Mouse (Mus musculus) midbrain, embryonic 12.5 days (tissue): ENCODE results near the gene Nfatc2. TPM values are rescaled to one million over a fixed set of nuclear protein-coding genes. Genes with fewer than 3 reads are reported as not detected.

Experiments
- ATAC-seq: fragments of 200-750 bp; cut with Nextera tagmentation; 2 replicates; pipeline ENCODE4 v1.8.0; 2017; ENCODE audit warnings: low read depth, moderate TSS enrichment, moderate library complexity; ENCODE audit not compliant: low FRiP score
- H3K27ac ChIP-seq: fragments of 300-500 bp; sonication (generic); replicated peaks from 2 replicates; pipeline ENCODE4 v1.5.1; 2016; ENCODE audit warnings: mild to moderate bottlenecking
- H3K27me3 ChIP-seq: fragments of 300-500 bp; sonication (generic); 2 replicates; pipeline ENCODE4 v1.6.1; 2016; ENCODE audit warnings: mild to moderate bottlenecking
- H3K36me3 ChIP-seq: fragments of 300-500 bp; sonication (generic); 2 replicates; pipeline ENCODE4 v1.6.1; 2016
- H3K4me1 ChIP-seq: fragments of 300-500 bp; sonication (generic); 2 replicates; pipeline ENCODE4 v1.6.1; 2016
- H3K4me2 ChIP-seq: fragments of 300-500 bp; sonication (generic); replicated peaks from 2 replicates; pipeline ENCODE4 v1.6.1; 2016; ENCODE audit warnings: mild to moderate bottlenecking, moderate library complexity
- H3K4me3 ChIP-seq: fragments of 300-500 bp; sonication (generic); 2 replicates; pipeline ENCODE4 v1.5.1; 2016; ENCODE audit warnings: mild to moderate bottlenecking
- H3K9ac ChIP-seq: fragments of 300-500 bp; sonication (generic); replicated peaks from 2 replicates; pipeline ENCODE4 v1.6.1; 2016; ENCODE audit warnings: mild to moderate bottlenecking, moderate library complexity
- H3K9me3 ChIP-seq: fragments of 300-500 bp; sonication (generic); 2 replicates; pipeline ENCODE4 v1.6.1; 2016; ENCODE audit warnings: mild to moderate bottlenecking
- WGBS: fragments of 180-500 bp; shearing (Covaris S2); methylation state at CpG from one replicate; pipeline ENCODE4 v1.1.7; 2016; 5-methylcytosine and 5-hydroxymethylcytosine counted together
- polyA plus RNA-seq: library from polyadenylated mRNA; unstranded; fragments of >200 nt; fragmentation: Nextera tagmentation; extraction: Ambion mirVana; gene quantifications from 2 replicates; pipeline ENCODE4 v1.2.1, GENCODE M21; 2016

Gene Nfatc2
- polyA plus RNA-seq, 1 experiment from 2014 or later: 1.5 TPM

- no peak for ATAC-seq
- 82% methylated on average over 6 of the region's 6 CpGs for WGBS
- no peaks in the 10 kb centered on the region for H3K27me3 ChIP-seq
- H3K27ac ChIP-seq: no peak overlapping the region
- no peaks in the 10 kb centered on the region for H3K9me3 ChIP-seq
- H3K4me1 ChIP-seq: no peaks in the 10 kb centered on the region
- no peaks in the 10 kb centered on the region for H3K36me3 ChIP-seq
- no peak overlapping the region for H3K9ac ChIP-seq
- H3K4me2 ChIP-seq: no peak overlapping the region
- H3K4me3 ChIP-seq: no peak overlapping the region
These were observed 101.2 kb downstream of the Nfatc2 start for GRCm38 (mm10) chr2:168500244-168500643.

- ATAC-seq: no peak
- no peaks in the 10 kb centered on the region for H3K27me3 ChIP-seq
- WGBS: 87% methylated on average over 7 of the region's 7 CpGs
- no peak overlapping the region for H3K4me3 ChIP-seq
- no peaks in the 10 kb centered on the region for H3K36me3 ChIP-seq
- no peak overlapping the region for H3K27ac ChIP-seq
- H3K9me3 ChIP-seq: no peaks in the 10 kb centered on the region
- no peaks in the 10 kb centered on the region for H3K4me1 ChIP-seq
- H3K9ac ChIP-seq: no peak overlapping the region
- no peak overlapping the region for H3K4me2 ChIP-seq
These were observed 109.7 kb downstream of the Nfatc2 start for GRCm38 (mm10) chr2:168491791-168492190.

GRCm38 (mm10) chr2:168489953-168490352, 111.5 kb downstream of the Nfatc2 start:
- Histone ChIP-seq H3K4me1 (no peaks in the 10 kb centered on the region), H3K36me3 (no peaks in the 10 kb centered on the region), H3K4me2 (no peak overlapping the region), H3K4me3 (no peak overlapping the region), H3K27me3 (no peaks in the 10 kb centered on the region), H3K9ac (no peak overlapping the region), H3K9me3 (no peaks in the 10 kb centered on the region), H3K27ac (no peak overlapping the region)
- WGBS: 88% methylated on average over 13 of the region's 13 CpGs
- no peak for ATAC-seq

- WGBS: 83% methylated on average over 11 of the region's 11 CpGs
- no peak overlapping the region for H3K4me2 ChIP-seq
- no peak overlapping the region for H3K27ac ChIP-seq
- no peaks in the 10 kb centered on the region for H3K27me3 ChIP-seq
- no peak for ATAC-seq
- no peaks in the 10 kb centered on the region for H3K36me3 ChIP-seq
- H3K9ac ChIP-seq: no peak overlapping the region
- no peaks in the 10 kb centered on the region for H3K4me1 ChIP-seq
- no peak overlapping the region for H3K4me3 ChIP-seq
- no peaks in the 10 kb centered on the region for H3K9me3 ChIP-seq
These were observed 113.1 kb downstream of the Nfatc2 start for GRCm38 (mm10) chr2:168488158-168488925.

- no peaks in the 10 kb centered on the region for H3K9me3 ChIP-seq
- H3K4me2 ChIP-seq: no peak overlapping the region
- no peak overlapping the region for H3K4me3 ChIP-seq
- no peak overlapping the region for H3K9ac ChIP-seq
- no peak for ATAC-seq
- no peaks in the 10 kb centered on the region for H3K4me1 ChIP-seq
- H3K27me3 ChIP-seq: no peaks in the 10 kb centered on the region
- H3K27ac ChIP-seq: no peak overlapping the region
- WGBS: 87% methylated on average over 14 of the region's 14 CpGs
- H3K36me3 ChIP-seq: no peaks in the 10 kb centered on the region
These were observed 120.3 kb downstream of the Nfatc2 start for GRCm38 (mm10) chr2:168481121-168481520.

- 80% methylated on average over 6 of the region's 6 CpGs for WGBS
- Histone ChIP-seq H3K9me3 (no peaks in the 10 kb centered on the region), H3K27me3 (no peaks in the 10 kb centered on the region), H3K4me2 (no peak overlapping the region), H3K27ac (no peak overlapping the region), H3K9ac (no peak overlapping the region), H3K4me1 (no peaks in the 10 kb centered on the region), H3K4me3 (no peak overlapping the region), H3K36me3 (no peaks in the 10 kb centered on the region)
- no peak for ATAC-seq
These were observed 120.8 kb downstream of the Nfatc2 start for GRCm38 (mm10) chr2:168480692-168481091.

- H3K4me3 ChIP-seq: no peak overlapping the region
- H3K9me3 ChIP-seq: no peaks in the 10 kb centered on the region
- no peak overlapping the region for H3K9ac ChIP-seq
- H3K27ac ChIP-seq: no peak overlapping the region
- H3K36me3 ChIP-seq: no peaks in the 10 kb centered on the region
- H3K27me3 ChIP-seq: 0 out of 2 replicates have a peak, but pooled peaks cover 5% of the 10 kb centered on the region
- 81% methylated on average over 15 of the region's 15 CpGs for WGBS
- ATAC-seq: no peak
- no peaks in the 10 kb centered on the region for H3K4me1 ChIP-seq
- no peak overlapping the region for H3K4me2 ChIP-seq
These were observed 121.5 kb downstream of the Nfatc2 start for GRCm38 (mm10) chr2:168479930-168480329.

GRCm38 (mm10) chr2:168478431-168478830, 123.0 kb downstream of the Nfatc2 start:
- Histone ChIP-seq H3K9me3 (no peaks in the 10 kb centered on the region), H3K4me3 (no peak overlapping the region), H3K4me1 (no peaks in the 10 kb centered on the region), H3K27ac (no peak overlapping the region), H3K9ac (no peak overlapping the region), H3K4me2 (no peak overlapping the region), H3K27me3 (peaks cover 12% of the 10 kb centered on the region; the same call in 1 of the 2 replicates), H3K36me3 (no peaks in the 10 kb centered on the region)
- 75% methylated on average over 7 of the region's 7 CpGs for WGBS
- ATAC-seq: no peak

GRCm38 (mm10) chr2:168473496-168473895, 128.0 kb downstream of the Nfatc2 start:
- no peak for ATAC-seq
- H3K27me3 ChIP-seq: peaks cover 21% of the 10 kb centered on the region
- no peaks in the 10 kb centered on the region for H3K9me3 ChIP-seq
- no peaks in the 10 kb centered on the region for H3K36me3 ChIP-seq
- H3K4me2 ChIP-seq: no peak overlapping the region
- no peak overlapping the region for H3K4me3 ChIP-seq
- peaks cover 8% of the 10 kb centered on the region; the same call in 1 of the 2 replicates for H3K4me1 ChIP-seq
- WGBS: 67% methylated on average over 9 of the region's 9 CpGs
- H3K27ac ChIP-seq: no peak overlapping the region
- H3K9ac ChIP-seq: no peak overlapping the region

GRCm38 (mm10) chr2:168472899-168473298, 128.6 kb downstream of the Nfatc2 start:
- ATAC-seq: peak; percentile 47; the same call in 1 of the 2 replicates
- Histone ChIP-seq H3K4me3 (peak overlapping the region; percentile 30), H3K9me3 (no peaks in the 10 kb centered on the region), H3K4me1 (peaks cover 8% of the 10 kb centered on the region; the same call in 1 of the 2 replicates), H3K9ac (no peak overlapping the region; the same call in 1 of the 2 replicates), H3K36me3 (no peaks in the 10 kb centered on the region), H3K4me2 (peak overlapping the region; percentile 55), H3K27ac (no peak overlapping the region), H3K27me3 (peaks cover 21% of the 10 kb centered on the region)
- 6% methylated on average over 16 of the region's 16 CpGs for WGBS

- peaks cover 14% of the 10 kb centered on the region; the same call in 1 of the 2 replicates for H3K4me1 ChIP-seq
- WGBS: 11% methylated on average over 4 of the region's 4 CpGs
- H3K36me3 ChIP-seq: no peaks in the 10 kb centered on the region
- H3K4me2 ChIP-seq: no peak overlapping the region
- H3K27me3 ChIP-seq: peaks cover 10% of the 10 kb centered on the region; the same call in 1 of the 2 replicates
- H3K27ac ChIP-seq: no peak overlapping the region
- H3K9ac ChIP-seq: no peak overlapping the region
- no peak for ATAC-seq
- no peaks in the 10 kb centered on the region for H3K9me3 ChIP-seq
- H3K4me3 ChIP-seq: no peak overlapping the region
These were observed 132.4 kb downstream of the Nfatc2 start for GRCm38 (mm10) chr2:168469032-168469431.

GRCm38 (mm10) chr2:168467166-168467565, 134.3 kb downstream of the Nfatc2 start:
- Histone ChIP-seq H3K27me3 (peaks cover 3% of the 10 kb centered on the region; the same call in 1 of the 2 replicates), H3K36me3 (no peaks in the 10 kb centered on the region), H3K4me3 (no peak overlapping the region), H3K27ac (no peak overlapping the region), H3K4me1 (peaks cover 5% of the 10 kb centered on the region; the same call in 1 of the 2 replicates), H3K9me3 (no peaks in the 10 kb centered on the region), H3K4me2 (no peak overlapping the region), H3K9ac (no peak overlapping the region)
- ATAC-seq: no peak
- WGBS: 87% methylated on average over 5 of the region's 5 CpGs
